Mouse (Mus musculus): ENCODE measurements around the gene Ppp4r3b. TPM values are rescaled to one million over a fixed set of nuclear protein-coding genes. Genes with fewer than 3 reads are reported as not detected.

Gene Ppp4r3b
- polyA plus RNA-seq, 1 experiment from 2014 or later, result 104 TPM

GRCm38 (mm10) chr11:29239353-29239752 is 66.7 kb downstream of the Ppp4r3b start:
- H3K4me1 ChIP-seq (replicated peaks), result no peaks in the 10 kb centered on the region
- H3K9ac ChIP-seq, result no peak overlapping the region
- no peak overlapping the region for H3K4me3 ChIP-seq (replicated peaks)
- H3K36me3 ChIP-seq, result 0 out of 2 replicates have a peak, but pooled peaks cover 5% of the 10 kb centered on the region
- H3K27me3 ChIP-seq (replicated peaks), result no peaks in the 10 kb centered on the region
- no peak overlapping the region for H3K4me2 ChIP-seq (replicated peaks)
- ATAC-seq, result no peak
- 86% methylated on average over 1 of the region's 1 CpGs for WGBS
- H3K9me3 ChIP-seq, result no peaks in the 10 kb centered on the region
- H3K27ac ChIP-seq, result no peak overlapping the region

- no peak overlapping the region for H3K27ac ChIP-seq
- peaks cover 8% of the 10 kb centered on the region; the same call in 1 of the 2 replicates for H3K4me1 ChIP-seq (replicated peaks)
- 0 out of 2 replicates have a peak, but pooled peaks cover 5% of the 10 kb centered on the region for H3K36me3 ChIP-seq
- no peaks in the 10 kb centered on the region for H3K9me3 ChIP-seq
- H3K27me3 ChIP-seq (replicated peaks), result no peaks in the 10 kb centered on the region
- no peak for ATAC-seq
- H3K4me3 ChIP-seq (replicated peaks), result no peak overlapping the region
- H3K4me2 ChIP-seq (replicated peaks), result no peak overlapping the region
- 82% methylated on average over 4 of the region's 4 CpGs for whole genome bisulfite sequencing
- H3K9ac ChIP-seq, result no peak overlapping the region
These were observed 69.3 kb downstream of the Ppp4r3b start for GRCm38 (mm10) chr11:29241961-29242360.

- WGBS, result 59% methylated on average over 4 of the region's 4 CpGs
- H3K4me3 ChIP-seq (replicated peaks), result peak overlapping the region; percentile 74; the same call in 1 of the 2 replicates
- H3K4me2 ChIP-seq (replicated peaks), result peak overlapping the region; percentile 80
- no peak overlapping the region for H3K27ac ChIP-seq
- H3K9ac ChIP-seq, result 0 out of 2 replicates have a peak overlapping the region, but pooled peaks have one; percentile 44
- 0 out of 2 replicates have a peak, but pooled peaks cover 5% of the 10 kb centered on the region for H3K36me3 ChIP-seq
- H3K4me1 ChIP-seq (replicated peaks), result peaks cover 8% of the 10 kb centered on the region; the same call in 1 of the 2 replicates
- no peaks in the 10 kb centered on the region for H3K27me3 ChIP-seq (replicated peaks)
- ATAC-seq, result no peak
- H3K9me3 ChIP-seq, result no peaks in the 10 kb centered on the region
These were observed 73.3 kb downstream of the Ppp4r3b start for GRCm38 (mm10) chr11:29245988-29246387.

GRCm38 (mm10) chr11:29246883-29247650 is 74.4 kb downstream of the Ppp4r3b start, which contains the start of gene Cfap36:
Cfap36 (minus strand) TSS chr11:29247409.
- H3K27me3 ChIP-seq (replicated peaks), result no peaks in the 10 kb centered on the region
- H3K27ac ChIP-seq, result peak within 1 kb of the TSS; percentile 64
- peaks cover 8% of the 10 kb centered on the region; the same call in 1 of the 2 replicates for H3K4me1 ChIP-seq (replicated peaks)
- peak within 1 kb of the TSS; percentile 74 for H3K4me3 ChIP-seq (replicated peaks)
- ATAC-seq, result peak; percentile 100
- peak within 1 kb of the TSS; percentile 44 for H3K9ac ChIP-seq
- peak within 1 kb of the TSS; percentile 80 for H3K4me2 ChIP-seq (replicated peaks)
- WGBS, result under 1% methylated on average over 53 of the region's 53 CpGs
- no peaks in the 10 kb centered on the region for H3K9me3 ChIP-seq
- H3K36me3 ChIP-seq, result 0 out of 2 replicates have a peak, but pooled peaks cover 5% of the 10 kb centered on the region

DNA sequence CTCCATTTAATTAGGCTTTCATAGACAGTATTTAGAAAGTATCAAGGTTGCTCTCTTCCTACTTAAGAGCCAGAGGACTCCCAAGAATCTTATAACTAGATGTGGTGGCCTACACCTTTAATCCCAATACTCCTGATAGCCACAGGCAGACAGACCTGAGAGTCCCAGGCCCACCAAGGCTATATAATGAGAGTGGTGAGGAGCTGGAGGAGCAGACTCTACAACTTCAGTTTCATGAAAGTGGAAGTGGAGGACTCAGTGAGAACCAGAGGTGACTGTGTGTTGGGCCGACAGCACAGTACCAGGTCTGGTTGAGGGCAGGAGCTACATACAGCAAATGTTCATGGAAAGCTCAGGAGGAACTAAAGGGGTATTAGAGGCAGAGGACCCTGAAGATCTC is 75.0 kb downstream of the Ppp4r3b start:
- WGBS, result 100% methylated on average over 1 of the region's 1 CpGs
- Histone ChIP-seq H3K9ac (no peak overlapping the region), H3K9me3 (no peaks in the 10 kb centered on the region), H3K4me2 (replicated peaks) (peak overlapping the region; percentile 80), H3K27ac (no peak overlapping the region), H3K4me1 (replicated peaks) (peaks cover 8% of the 10 kb centered on the region; the same call in 1 of the 2 replicates), H3K36me3 (0 out of 2 replicates have a peak, but pooled peaks cover under 1% of the 10 kb centered on the region), H3K4me3 (replicated peaks) (peak overlapping the region; percentile 74), H3K27me3 (replicated peaks) (no peaks in the 10 kb centered on the region)
- peak; percentile 24; the same call in 1 of the 2 replicates for ATAC-seq

GRCm38 (mm10) chr11:29248386-29248785 is 75.7 kb downstream of the Ppp4r3b start:
- H3K4me2 ChIP-seq (replicated peaks), result no peak overlapping the region
- 97% methylated on average over 5 of the region's 5 CpGs for WGBS
- no peaks in the 10 kb centered on the region for H3K36me3 ChIP-seq
- no peak overlapping the region for H3K4me3 ChIP-seq (replicated peaks)
- no peak overlapping the region for H3K27ac ChIP-seq
- peaks cover 8% of the 10 kb centered on the region; the same call in 1 of the 2 replicates for H3K4me1 ChIP-seq (replicated peaks)
- H3K27me3 ChIP-seq (replicated peaks), result no peaks in the 10 kb centered on the region
- H3K9ac ChIP-seq, result no peak overlapping the region
- no peak for ATAC-seq
- no peaks in the 10 kb centered on the region for H3K9me3 ChIP-seq

DNA sequence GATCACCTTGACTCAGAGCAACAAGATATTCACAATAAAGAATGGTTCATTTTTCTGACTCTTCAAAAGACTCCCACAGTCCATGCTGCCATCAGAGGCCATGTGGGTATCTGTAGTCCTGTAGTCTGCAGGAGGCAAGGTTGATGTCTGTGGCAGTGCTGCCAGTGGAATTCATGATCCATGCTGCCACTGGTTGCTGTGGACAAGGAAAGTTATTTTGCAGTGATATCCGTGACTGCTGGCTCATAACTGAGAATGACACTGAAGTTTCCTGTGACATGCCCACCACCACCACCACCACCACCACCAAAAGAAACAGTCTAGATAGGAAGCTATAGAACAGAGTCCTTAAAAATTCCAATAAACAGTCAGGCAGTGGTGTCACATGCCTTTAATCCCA is 82.0 kb downstream of the Ppp4r3b start:
- H3K27ac ChIP-seq, result no peak overlapping the region
- no peak overlapping the region for H3K4me3 ChIP-seq (replicated peaks)
- no peak for ATAC-seq
- 76% methylated on average over 1 of the region's 1 CpGs for WGBS
- H3K27me3 ChIP-seq (replicated peaks), result no peaks in the 10 kb centered on the region
- no peaks in the 10 kb centered on the region for H3K4me1 ChIP-seq (replicated peaks)
- no peaks in the 10 kb centered on the region for H3K36me3 ChIP-seq
- H3K9ac ChIP-seq, result no peak overlapping the region
- no peaks in the 10 kb centered on the region for H3K9me3 ChIP-seq
- no peak overlapping the region for H3K4me2 ChIP-seq (replicated peaks)

DNA sequence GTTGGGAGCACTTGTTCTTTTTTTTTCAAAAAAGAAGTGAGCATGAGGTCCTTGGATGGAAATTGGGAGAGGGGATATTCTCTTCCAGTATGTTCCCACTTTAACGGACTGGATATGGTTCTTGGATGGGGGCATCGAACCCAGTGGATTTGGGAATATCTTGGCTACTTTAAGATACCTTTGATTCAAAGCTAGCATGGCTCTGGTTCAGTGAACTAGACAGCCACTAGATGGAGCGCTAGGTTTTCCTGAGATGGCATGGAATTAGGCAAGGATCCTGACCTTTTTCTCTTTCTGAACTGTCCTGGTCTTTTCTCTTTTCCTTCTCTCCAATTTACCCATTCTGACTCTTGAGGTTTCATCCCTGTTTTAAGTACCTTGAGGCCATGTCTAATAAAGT is 95.1 kb downstream of the Ppp4r3b start:
- ATAC-seq, result 0 out of 2 replicates have a peak, but pooled peaks have one; percentile 53
- no peaks in the 10 kb centered on the region for H3K9me3 ChIP-seq
- no peaks in the 10 kb centered on the region for H3K36me3 ChIP-seq
- no peak overlapping the region for H3K4me2 ChIP-seq (replicated peaks)
- 31% methylated on average over 3 of the region's 3 CpGs for WGBS
- H3K27ac ChIP-seq, result no peak overlapping the region
- no peak overlapping the region for H3K9ac ChIP-seq
- H3K4me3 ChIP-seq (replicated peaks), result no peak overlapping the region
- H3K27me3 ChIP-seq (replicated peaks), result no peaks in the 10 kb centered on the region
- no peaks in the 10 kb centered on the region for H3K4me1 ChIP-seq (replicated peaks)

Other genes with a start within 250 kb of the Ppp4r3b start
- gene Pnpt1, start 42.1 kb upstream of the Ppp4r3b start, polyA plus RNA-seq (2015; fragmentation: Nextera tagmentation; extraction: Ambion mirVana), result 44.0 and 50.6 TPM in 2 replicates
- 40.2 and 43.2 TPM in 2 replicates for gene Cfap36, start 74.5 kb downstream of the Ppp4r3b start, polyA plus RNA-seq (2015; fragmentation: Nextera tagmentation; extraction: Ambion mirVana)
- gene Ccdc88a, start 200.8 kb downstream of the Ppp4r3b start, polyA plus RNA-seq (2015; fragmentation: Nextera tagmentation; extraction: Ambion mirVana), result 19.2 and 20.9 TPM in 2 replicates